Mouse (Mus musculus) brain, embryonic 14.5 days (tissue): ENCODE measurements around the gene Dera.

Experiments
- CTCF ChIP-seq: fragments of 200-500 bp; IDR thresholded peaks from 2 replicates; pipeline ENCODE4 v1.5.1; 2012; ENCODE audit warnings: inconsistent platforms, mild to moderate bottlenecking, moderate library complexity, borderline replicate concordance; ENCODE audit not compliant: insufficient read depth, insufficient read length; ENCODE audit errors: extremely low read depth
- POLR2A ChIP-seq: fragments of 200-500 bp; IDR thresholded peaks from 2 replicates; pipeline ENCODE4 v1.6.1; 2012; ENCODE audit warnings: mild to moderate bottlenecking, inconsistent platforms, borderline replicate concordance; ENCODE audit not compliant: poor library complexity, insufficient read depth, insufficient read length, severe bottlenecking; ENCODE audit errors: extremely low read depth

- TF ChIP-seq CTCF (no peak), POLR2A (no peak)
Measured at GRCm38 (mm10) chr6:137789658-137790057, 35.3 kb downstream of the Dera start.
